Mouse (Mus musculus) urinary bladder, postnatal 14 days (tissue): ENCODE measurements around the gene Dcun1d2.
A peak's percentile ranks its signal among the peaks of the same experiment; 100 is the strongest.
"Not testable (repeated sequence)": the region's sequence is repeated elsewhere in the genome, so short reads cannot be mapped to it uniquely, and the experiment has no call there.

Experiments used
- DNase-seq: peaks from one replicate; pipeline ENCODE4 v3.0.0; 2021; ENCODE audit warnings: low spot score

The Dcun1d2 gene

DNA sequence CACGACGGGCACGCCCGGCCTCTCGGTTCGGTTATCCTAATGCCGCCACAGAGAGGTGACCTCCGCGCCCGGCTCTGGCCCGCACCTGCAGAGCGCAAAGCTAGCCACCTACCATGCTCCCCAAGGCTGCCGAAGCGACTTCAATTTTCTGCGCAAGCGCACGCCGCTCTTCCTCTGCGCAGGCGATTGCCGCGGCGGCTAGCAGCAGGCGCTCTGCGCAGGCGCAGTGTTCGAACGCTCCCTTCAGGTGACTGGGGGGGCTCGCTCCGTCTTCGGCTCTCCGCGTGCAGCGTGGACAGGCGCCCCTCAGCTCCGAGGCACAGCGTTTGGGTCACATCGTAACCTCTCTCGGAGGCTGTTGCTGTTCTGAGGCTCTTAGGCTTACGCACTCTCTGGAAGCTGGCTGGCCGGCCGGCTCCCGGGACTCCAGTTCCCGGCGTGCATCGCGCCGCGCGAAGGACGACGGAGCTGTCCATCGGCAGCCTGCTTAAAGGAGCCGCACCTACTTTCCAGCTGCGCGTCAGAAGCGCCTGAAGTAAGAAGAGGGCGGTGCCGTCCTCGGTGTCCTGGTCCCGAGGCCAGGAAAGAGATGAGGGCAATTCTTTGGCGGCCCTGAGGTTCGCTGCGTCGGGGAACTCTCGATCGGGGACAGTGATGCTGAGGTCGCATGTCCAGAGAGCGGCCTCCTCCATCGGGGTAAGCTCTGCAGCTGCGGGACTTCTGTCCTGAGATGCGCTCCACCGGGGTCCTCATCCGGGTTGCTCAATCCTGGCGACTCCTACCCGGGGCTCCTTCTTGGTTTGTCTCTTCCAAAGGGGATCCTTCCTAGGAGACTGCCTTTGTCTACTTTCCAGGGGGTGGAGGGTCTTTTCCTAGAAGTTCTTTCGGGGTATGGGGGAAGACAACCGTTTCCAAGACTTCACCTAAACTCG is at the start of gene Dcun1d2, which contains the start of gene Tmco3:
Gene Dcun1d2, minus strand, starts transcription at position 440 of the 932 bp plus-strand sequence.
Gene Tmco3, plus strand, starts transcription at position 499 of the 932 bp plus-strand sequence.
- peak; percentile 96 for DNase-seq

DNA sequence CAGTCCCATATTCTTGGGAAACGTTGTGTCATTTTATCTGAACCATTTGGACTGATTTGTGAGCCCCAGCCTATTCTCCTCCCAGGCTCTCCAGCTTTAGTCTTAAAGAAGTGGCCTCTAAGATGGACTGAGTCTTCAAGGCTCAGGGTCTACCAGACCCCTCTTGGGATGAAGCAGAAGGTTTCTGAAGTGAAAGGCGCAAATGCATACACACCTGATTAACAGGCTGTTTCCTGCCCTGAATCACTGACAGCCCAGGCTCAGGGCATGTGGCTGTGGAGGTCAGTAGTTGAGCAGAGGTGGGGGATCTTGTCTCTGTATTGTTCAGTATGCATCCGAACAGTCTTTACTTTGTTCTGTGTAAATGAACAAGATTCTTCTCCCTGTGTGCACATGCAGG is 49.7 kb upstream of the Dcun1d2 start:
- no peak for DNase-seq

DNA sequence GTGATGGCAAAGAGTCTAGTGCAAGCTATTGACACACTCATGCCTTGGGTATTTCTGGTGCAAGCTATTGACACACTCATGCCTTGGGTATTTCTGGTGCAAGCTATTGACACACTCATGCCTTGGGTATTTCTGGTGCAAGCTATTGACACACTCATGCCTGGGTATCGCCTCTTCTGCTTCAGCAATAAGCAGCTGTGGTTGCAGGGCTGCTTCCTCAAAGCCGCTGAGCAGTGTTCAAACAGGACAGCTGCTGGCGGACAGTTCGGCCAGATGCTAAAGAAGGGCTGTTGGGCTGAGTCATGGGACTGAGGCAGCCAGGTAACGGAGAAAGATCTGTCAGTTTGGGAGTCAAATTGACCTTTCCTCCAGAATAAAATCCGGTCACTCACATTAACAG is 49.3 kb upstream of the Dcun1d2 start:
- not testable (repeated sequence) for DNase-seq

DNA sequence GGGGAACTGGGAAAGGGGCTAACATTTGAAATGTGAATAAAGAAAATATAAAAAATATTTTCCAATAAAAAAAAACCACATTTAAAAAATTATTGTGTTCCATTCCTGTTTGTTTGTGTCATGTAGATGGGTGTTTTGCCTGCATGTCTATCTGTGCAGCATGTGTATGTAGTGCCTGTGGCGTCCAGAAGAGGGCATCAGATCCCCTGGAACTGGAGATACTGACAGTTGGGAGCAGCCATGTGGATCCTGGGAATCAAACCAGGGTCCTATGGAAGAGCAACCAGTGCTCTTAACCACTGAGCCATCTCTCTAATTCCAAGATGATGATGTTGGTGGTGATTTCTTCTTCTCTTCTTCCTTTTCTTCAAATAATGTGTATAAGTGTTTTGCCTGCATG is 46.7 kb upstream of the Dcun1d2 start:
- no peak for DNase-seq

DNA sequence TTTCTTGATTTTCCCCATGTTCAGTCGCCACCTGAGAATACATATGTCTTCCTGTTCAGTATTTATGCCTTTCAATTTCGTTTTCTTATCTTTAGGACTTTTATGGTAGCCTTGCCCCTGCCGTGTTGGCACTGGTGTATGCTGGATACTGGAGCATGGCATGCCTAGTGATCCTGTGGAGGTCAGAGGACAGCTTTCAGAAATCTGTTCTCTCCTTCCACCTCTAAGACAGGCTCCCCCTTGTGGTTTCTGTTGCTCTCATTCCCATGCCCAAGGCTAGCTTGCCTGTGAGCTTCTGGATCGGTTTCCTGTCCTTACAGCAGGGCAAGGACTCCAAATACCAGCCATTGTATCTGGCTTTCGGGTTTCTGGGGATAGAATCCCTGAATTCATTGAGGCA is 38.7 kb upstream of the Dcun1d2 start:
- DNase-seq: peak; percentile 22

DNA sequence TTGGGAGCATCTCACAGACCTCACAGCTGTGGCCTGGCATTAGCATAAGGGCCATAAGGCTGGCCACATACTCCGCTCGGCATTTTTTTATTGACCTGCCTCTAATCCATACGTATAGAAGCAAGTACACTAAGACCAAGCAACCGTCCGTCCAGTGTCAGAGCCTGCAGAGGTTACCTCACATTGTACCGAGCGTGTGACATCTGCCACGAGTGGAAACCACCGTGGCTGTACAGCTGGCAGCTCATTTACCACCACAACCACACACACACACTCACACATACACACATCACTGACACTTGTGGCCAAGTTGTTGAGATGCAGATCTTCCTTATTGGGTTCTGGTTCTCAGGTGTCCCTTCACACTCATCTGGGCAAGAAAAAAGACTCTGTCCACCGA is 28.7 kb upstream of the Dcun1d2 start:
- DNase-seq: no peak

DNA sequence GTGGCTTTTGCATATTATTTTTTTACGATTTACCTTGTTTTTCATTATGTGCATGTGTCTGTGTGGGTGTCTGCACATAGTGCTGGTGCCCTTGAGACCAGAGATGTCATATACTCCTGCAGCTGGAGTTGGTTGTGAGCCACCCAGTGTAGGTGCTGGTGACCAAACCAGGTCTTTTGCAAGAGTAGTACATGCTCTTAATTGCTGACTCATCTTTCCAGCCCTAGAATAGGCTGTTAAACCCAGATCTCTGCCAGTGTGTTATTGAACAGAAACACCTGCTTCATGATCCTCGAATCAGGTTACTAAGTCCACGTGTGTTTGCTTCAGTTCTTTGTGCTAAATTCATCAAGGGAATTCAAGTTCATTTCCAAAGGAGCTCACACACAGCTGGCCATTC is 27.0 kb upstream of the Dcun1d2 start:
- DNase-seq: no peak

DNA sequence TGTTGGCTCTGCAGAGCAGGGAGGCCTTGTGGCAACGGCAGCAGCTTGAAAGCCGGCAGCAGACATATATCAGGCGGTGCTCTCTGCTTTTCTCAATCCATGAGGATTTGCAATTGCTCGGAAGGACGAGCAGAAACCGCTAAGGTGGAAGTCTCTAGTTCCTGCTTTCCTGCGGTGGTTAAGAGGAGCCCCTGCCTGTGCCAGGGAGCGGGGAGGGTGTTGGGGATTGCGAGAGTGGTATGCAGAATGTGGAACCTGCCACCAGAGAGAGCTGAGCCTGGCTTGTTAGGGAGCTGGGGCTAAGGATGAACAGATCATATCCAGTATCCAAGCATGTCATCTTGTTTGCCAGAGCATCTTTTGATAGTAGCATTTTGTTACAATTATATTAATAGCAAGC is 19.0 kb upstream of the Dcun1d2 start:
- no peak for DNase-seq

DNA sequence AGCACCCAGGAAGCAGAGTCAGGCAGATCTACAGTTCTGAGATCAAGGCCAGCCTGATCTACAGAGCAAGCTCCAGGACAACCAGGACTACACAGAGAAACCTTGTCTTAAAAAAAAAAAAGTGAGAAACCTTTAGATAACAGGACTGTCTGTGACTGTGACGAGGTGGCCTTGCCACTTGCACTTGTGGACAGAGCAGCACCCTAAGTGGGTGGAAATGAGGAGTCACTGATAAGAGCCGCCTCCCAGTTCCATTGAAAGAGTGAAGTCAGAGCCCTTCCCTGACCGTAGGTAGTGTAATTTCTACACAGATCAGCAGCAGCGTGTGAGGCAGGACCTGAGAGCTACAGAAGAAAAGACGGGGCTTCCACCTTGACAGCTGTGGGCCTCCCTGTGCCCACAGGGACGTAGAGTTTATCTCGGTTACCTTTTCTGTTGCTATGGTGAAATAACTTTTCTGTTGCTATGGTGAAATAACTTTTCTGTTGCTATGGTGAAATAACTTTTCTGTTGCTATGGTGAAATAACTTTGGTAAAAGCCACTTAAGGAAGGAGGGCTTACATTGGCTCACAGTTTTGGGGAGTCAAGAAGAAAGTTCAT is 18.5 kb upstream of the Dcun1d2 start:
- DNase-seq: no peak

DNA sequence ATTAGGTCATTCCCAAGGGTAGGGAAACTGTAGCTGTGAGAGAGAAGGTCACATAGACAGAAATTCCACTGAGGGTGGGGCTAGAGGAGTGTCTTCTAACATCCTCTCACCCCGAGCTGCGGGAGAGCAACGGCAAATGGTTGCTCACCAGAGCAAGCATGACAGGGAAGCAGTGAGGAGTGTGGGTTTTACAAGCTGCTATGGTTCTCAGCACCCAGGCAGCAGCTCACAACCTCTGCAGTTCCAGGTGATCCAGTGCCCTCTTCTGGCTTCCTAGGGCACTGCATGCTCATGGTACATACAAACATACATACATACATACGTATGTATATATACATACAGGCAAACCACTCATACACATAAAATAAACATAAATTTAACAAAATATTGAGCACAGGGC is 18.0 kb upstream of the Dcun1d2 start:
- no peak for DNase-seq

DNA sequence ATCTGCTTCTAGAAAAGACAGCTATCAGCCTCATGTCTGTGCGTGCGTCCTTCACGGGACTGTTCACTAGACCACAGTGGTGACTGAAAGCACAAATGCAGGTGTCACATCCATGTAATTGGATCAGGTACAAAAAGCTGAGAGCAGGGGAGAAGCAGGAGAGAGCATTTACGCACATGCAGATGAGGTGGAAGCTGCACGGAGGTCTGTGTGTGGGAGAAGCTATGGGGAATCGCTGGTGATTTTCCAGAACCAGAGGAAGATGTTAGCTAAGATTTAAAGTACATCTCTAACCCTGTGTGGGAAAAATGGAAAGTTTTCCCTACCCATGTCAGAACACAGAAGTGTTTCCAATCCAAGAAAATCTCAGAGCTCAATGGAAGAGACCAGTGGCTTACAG is 17.5 kb upstream of the Dcun1d2 start:
- DNase-seq: no peak

DNA sequence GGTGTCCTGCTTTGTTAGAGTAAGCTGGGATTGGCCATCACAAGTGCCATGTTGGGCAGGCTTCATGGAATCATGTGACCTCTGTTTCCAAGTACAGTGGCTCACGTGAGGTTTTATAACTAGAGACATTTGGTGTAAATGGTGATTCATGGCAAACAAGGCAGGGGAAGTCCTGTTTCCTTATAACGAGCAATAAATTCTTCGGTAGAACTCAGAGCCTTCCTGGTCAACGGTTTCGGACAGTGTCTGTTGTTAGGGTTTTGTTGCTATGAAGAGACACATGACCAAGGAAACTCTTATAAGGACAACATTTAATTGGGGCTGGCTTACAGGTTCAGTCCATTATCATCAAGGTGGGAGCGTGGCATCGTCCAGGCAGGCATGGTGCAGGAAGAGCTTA is 13.1 kb upstream of the Dcun1d2 start:
- no peak for DNase-seq

DNA sequence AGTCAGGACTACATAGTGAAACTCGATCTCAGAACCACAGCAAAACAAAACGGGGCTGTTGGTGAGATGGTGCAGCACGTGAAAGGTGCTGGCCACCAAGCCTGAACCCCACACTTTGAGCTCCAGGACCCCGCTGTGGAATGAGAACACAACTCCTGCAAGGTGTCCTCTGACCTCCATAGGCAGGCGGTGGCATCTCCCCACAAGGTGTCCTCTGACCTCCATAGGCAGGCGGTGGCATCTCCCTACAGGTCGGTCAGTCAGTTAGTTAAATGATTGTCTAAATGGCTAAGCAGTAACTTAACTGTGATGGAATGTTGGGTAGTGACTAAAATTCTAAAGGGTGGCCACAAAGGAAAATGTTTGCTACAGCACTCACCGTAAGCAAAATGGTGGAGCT is 11.6 kb upstream of the Dcun1d2 start:
- no peak for DNase-seq

DNA sequence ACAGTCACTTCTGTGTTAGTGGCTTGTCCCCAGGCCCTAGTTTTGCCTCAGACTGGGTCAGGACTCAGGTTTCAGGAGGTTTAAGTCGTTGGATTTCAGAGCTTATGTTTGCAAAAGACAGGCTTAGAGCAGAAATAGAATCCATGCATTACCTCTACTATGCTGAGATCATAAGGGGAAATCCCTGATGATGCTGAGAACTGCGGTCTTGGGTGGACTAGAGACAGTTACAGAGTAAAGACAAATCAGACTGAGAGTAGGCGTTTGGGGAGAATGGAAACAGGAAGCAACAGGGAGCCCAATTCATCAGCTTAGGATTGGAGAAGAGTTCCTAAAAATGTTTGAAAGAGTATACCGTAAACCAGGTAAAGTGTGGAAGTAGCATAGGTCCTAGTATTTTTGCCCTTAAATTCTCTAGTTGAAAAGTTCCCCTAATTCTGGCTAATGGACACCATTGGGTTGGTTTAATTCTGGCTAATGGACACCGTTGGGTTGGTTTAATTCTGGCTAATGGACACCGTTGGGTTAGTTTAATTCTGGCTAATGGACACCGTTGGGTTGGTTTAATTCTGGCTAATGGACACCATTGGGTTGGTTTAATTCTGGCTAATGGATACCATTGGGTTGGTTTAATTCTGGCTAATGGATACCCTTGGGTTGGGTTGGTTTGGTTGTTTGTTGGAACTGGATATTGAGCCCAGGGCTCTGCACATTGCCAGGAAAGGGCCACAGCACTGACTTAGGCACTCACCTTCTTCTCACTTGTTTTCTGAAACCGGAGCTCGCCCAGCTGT is 5.9 kb upstream of the Dcun1d2 start:
- DNase-seq: no peak

DNA sequence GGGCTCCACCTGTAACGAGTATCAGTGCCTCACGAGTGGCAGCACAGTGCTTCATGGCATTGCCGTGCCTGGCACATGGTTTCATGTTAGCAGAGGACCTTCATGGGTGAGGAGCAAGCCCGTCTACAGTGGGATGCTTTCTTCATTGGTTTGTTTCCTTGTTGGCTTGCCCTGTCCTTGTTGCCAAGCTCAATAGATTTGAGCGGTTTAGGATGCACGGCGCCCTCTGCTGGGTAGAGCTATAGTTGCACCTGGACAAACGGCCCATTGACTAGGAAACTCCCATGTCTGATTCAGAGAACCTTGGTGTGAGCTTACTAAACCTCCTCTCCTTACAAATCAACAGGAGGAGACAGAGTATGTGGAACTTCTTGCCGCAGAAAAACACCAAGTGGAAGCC is 4.4 kb upstream of the Dcun1d2 start:
- DNase-seq: peak; percentile 75

DNA sequence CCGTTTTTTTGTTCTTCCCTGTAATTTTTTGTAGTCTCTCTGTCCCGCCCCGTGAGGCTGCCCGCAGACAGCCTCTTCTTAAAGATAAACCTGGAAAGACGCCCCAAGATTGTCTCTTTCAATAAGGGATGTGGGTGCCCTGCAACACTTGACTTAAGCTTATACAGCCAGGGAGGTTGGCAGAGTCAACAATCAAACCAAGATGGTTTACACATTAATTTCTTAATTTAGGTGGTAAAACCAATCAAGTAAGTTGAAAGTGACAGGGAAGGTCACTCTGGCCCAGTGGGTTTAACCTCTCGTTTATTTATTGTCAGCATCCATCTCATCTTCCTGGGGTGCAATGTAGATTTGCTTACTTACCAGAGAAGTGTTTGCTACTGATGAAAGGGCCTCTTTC is 715 bp upstream of the Dcun1d2 start:
- DNase-seq: no peak

DNA sequence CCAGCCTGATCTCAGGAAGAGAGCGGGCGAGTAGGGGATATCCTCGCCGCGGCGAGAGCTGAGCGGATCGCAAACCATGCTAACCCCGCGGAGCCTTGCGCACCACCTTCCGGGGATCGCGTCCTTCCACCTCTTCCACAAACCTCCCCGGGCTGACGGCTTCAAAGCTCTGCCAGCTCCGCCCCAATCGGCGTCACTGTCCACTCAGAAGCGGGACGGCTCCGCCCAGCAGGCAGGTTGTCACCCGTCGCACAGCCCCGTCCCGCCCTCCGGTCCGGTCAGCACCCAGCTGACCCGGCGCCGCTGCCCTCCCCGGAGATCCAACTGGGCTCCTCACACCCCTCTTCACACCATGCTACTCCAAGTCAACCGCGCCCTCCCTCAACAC is 633 bp downstream of the Dcun1d2 start:
- DNase-seq: peak; percentile 91

DNA sequence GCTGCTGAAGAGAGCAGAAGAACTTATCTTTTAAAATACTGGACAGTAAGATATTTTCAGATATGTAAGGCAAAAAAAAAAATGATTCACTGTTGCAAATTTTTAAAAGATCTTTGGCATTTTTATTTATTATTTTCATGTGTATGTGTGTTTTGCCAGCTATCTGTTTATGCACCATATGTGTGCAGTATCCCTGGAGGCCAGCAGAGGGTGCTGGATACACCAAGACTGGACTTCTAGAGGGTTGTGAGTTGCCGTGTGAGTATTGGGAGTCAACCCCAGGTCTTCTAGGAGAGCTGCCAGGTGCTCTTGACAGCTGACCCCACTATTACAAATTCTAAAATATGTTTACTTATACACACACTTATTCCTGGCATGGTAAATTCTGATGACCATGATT is 4.7 kb downstream of the Dcun1d2 start:
- DNase-seq: no peak

DNA sequence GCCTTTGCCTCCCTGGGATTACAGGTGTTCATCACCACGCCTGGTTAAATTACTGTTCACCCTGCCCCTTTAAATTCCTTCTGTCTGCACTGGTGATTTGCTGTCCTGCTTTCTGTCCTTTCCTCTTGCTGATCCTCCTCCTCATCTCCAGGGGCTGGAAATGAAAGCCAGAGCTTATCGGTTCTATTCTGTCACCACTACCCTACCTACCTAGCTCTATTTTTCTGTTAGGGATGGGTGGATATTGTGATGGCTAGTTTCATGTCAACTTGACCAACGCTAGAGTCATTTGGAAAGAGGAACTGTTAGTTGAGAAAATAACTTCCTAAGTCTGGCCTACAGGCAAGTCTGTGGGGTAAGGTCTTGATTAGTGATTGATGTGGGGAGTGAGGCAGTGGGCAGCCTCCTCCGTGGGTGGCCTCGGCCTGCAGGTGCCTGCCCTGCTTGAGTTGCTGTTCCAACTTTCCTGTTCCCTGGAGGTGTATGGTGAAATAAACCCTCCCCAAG is 10.9 kb downstream of the Dcun1d2 start:
- no peak for DNase-seq

DNA sequence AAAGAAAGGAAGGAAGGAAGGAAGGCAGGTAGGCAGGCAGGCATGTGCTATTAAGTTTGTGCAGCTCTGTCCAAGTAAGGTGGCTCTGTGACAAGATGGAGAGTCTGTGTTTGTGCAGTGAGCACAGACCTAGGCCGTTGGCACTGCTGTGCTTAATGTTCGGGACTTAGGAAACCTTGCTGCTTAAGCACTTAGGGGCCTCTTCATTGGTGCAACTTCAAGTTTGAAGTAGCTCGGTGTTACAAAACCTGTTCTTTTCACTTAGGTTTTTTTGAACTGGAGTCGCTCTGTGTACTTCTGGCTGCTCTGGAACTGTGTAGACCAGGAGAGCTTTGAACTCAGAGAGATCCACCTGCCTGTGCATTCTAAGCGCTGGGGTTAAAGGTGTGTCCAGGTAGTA is 15.1 kb downstream of the Dcun1d2 start:
- DNase-seq: no peak

DNA sequence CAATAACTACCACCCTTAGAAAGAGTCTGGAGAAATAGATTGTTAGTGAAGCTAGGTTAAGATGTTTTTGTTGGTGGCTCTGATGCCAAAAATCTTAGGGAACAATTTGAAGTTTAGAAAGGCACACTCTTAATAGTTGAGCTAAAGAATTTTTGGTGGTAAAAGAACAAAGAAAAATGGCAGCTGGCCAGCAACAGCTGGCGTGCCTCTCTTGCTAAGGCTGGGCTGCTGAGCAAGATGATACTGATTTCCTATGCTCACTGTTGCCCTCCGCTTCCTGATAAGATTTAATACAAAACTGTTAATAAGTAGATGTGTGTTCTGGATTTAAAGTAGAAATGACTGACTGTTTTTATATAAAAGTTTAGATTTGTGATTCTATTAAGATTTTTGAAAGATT is 20.4 kb downstream of the Dcun1d2 start:
- no peak for DNase-seq

DNA sequence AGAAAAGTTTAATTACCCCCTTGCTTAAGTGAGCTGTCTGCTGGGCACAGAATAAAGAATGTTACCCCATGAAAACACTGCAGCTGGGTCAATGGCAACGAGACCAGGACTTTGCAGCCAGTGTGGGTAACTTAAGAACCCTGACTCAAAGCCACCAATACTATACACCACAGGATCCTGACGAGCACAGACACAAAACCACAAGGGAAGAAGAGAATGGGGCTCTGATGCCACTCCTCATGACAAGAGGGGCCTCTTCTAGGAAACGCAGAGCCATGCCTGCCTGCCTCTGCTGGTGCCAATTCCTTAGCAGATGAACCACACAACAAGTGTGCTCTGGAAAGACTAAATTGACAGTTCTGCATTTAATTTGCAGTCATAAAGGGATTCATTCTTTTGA is 24.6 kb downstream of the Dcun1d2 start:
- DNase-seq: no peak

DNA sequence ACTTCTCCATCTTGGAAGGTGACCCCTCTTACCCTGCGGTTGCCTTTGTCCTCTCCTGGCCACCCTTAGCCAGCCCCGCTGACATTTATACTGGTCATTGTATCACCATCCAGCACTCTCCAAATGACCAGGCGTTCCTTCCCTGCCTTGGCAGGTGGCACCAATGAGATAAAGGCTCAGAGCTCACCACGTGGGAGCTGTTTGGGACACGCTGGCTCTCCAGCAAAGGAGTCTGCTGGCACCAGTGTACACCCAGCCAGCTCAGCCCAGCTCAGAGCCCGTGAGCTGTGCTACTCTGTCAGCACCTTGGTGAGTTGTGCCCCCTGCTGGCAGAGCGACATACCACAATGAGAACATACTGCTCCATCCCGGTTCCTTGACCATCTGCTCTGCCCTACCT is 33.9 kb downstream of the Dcun1d2 start, which contains the start of gene Adprhl1:
Gene Adprhl1, minus strand, starts transcription at position 144 of the 400 bp plus-strand sequence.
- DNase-seq: peak; percentile 72
